Mouse (Mus musculus): Measurements from ENCODE around the gene 4930579F01Rik. TPM values are rescaled to one million over a fixed set of nuclear protein-coding genes. Genes with fewer than 3 reads are reported as not detected.

4930579F01Rik gene
- polyA plus RNA-seq, 1 experiment from 2014 or later, result 0.12 TPM

DNA sequence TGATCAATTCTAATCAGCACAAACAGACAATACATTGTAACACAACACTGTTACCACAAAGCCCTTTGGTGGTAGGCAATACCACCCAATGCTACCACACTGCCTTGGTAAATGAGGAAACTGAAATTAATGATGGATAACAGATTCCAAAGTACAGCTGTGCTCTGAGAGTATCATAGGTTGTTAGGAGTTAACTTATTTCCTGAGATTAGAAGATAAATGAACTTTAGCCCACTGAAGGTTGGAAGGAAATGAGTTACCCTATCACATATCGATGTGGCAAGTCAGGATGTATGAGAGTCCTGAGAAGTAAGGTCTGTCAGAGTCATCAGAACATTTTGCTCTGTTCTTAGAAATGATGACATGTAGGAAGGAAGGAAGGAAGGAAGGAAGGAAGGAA lies 59.1 kb downstream of the 4930579F01Rik start:
- Histone ChIP-seq H3K9me3 (ENCODE audit: control insufficient read depth, low read length) (no peaks in the 10 kb centered on the region), H3K4me1 (ENCODE audit: control insufficient read depth, insufficient read depth, low read length) (no peaks in the 10 kb centered on the region), H3K36me3 (ENCODE audit: control insufficient read depth, insufficient read depth, low read length) (no peaks in the 10 kb centered on the region), H3K27me3 (ENCODE audit: control insufficient read depth, insufficient read depth, low read length) (no peaks in the 10 kb centered on the region), H3K4me2 (replicated peaks; ENCODE audit: low read depth, low read length) (no peak overlapping the region), H3K27ac (ENCODE audit: low read depth, low read length) (no peak overlapping the region), H3K4me3 (ENCODE audit: low read length) (no peak overlapping the region), H3K9ac (ENCODE audit: low read depth, low read length) (no peak overlapping the region)
- 58% methylated on average over 1 of the region's 1 CpGs for WGBS
- ATAC-seq (ENCODE audit: low FRiP score, low TSS enrichment), result no peak

DNA sequence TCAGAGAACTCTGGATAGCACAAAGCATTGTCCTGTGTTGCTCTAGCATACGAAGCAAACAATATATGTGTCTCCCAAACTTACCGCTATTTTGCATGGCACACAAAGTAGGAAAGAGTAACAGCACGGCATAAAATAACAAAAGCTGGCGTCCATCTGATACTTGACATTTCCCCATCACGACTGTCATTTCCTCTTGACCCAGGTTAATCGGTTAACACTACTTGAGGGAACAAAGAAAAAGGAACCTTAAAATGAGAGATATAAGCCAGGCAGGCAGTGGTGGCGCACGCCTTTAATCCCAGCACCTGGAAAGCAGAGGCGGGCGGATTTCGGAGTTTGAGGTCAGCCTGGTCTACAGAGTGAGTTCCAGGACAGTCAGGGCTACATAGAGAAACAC lies 59.7 kb downstream of the 4930579F01Rik start:
- WGBS, result 83% methylated on average over 11 of the region's 11 CpGs

DNA sequence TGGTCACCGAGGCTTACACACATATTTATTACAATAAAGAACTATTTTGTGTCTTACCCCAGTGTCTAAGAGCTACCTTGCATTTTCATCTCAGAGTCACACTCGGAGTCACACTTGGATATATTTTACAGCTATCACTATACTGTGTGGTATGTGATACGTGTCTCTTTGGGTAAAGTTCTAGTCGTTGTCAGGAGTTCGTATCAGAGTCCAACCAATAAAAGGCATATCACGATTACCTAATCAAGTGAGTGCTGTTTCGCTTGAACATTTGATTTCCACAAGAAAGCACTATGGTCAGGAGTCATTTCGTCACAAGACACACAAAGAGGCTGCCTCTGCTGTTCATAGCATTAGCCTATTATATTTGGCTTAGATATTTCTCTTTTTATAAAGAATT lies 60.2 kb downstream of the 4930579F01Rik start:
- Histone ChIP-seq H3K4me3 (ENCODE audit: low read length) (no peak overlapping the region), H3K4me1 (ENCODE audit: control insufficient read depth, insufficient read depth, low read length) (no peaks in the 10 kb centered on the region), H3K27ac (ENCODE audit: low read depth, low read length) (no peak overlapping the region), H3K27me3 (ENCODE audit: control insufficient read depth, insufficient read depth, low read length) (no peaks in the 10 kb centered on the region), H3K36me3 (ENCODE audit: control insufficient read depth, insufficient read depth, low read length) (no peaks in the 10 kb centered on the region), H3K9ac (ENCODE audit: low read depth, low read length) (no peak overlapping the region), H3K9me3 (ENCODE audit: control insufficient read depth, low read length) (no peaks in the 10 kb centered on the region), H3K4me2 (replicated peaks; ENCODE audit: low read depth, low read length) (no peak overlapping the region)
- ATAC-seq (ENCODE audit: low FRiP score, low TSS enrichment), result no peak
- 89% methylated on average over 8 of the region's 8 CpGs for WGBS

More for the DNA sequence above, 59.7 kb downstream of the 4930579F01Rik start:
- Histone ChIP-seq H3K36me3 (ENCODE audit: control insufficient read depth, insufficient read depth, low read length) (no peaks in the 10 kb centered on the region), H3K27me3 (ENCODE audit: control insufficient read depth, insufficient read depth, low read length) (no peaks in the 10 kb centered on the region), H3K4me1 (ENCODE audit: control insufficient read depth, insufficient read depth, low read length) (no peaks in the 10 kb centered on the region), H3K9me3 (ENCODE audit: control insufficient read depth, low read length) (no peaks in the 10 kb centered on the region), H3K27ac (ENCODE audit: low read depth, low read length) (no peak overlapping the region), H3K4me2 (replicated peaks; ENCODE audit: low read depth, low read length) (no peak overlapping the region), H3K4me3 (ENCODE audit: low read length) (no peak overlapping the region), H3K9ac (ENCODE audit: low read depth, low read length) (no peak overlapping the region)
- ATAC-seq (ENCODE audit: low FRiP score, low TSS enrichment), result no peak

DNA sequence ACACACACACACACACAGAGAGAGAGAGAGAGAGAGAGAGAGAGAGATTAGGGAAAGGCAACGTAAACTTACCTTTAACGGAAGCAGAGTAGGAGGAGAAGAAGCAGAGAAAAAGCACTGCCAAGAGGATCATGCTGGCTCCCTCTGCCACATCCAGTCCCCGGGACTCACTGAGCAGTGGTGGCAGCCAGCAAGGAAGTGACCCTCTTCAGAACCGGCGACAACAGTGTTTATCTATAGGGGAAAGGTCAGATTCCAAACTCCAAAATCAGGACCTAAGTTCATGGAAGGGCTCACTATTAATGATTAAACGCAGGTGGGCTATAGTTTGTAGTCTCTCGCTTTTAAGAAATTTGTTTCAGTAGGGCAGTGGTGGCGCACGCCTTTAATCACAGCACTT lies 62.5 kb downstream of the 4930579F01Rik start:
- no peaks in the 10 kb centered on the region for H3K4me1 ChIP-seq (ENCODE audit: control insufficient read depth, insufficient read depth, low read length)
- H3K27ac ChIP-seq (ENCODE audit: low read depth, low read length), result no peak overlapping the region
- no peaks in the 10 kb centered on the region for H3K9me3 ChIP-seq (ENCODE audit: control insufficient read depth, low read length)
- H3K9ac ChIP-seq (ENCODE audit: low read depth, low read length), result no peak overlapping the region
- H3K4me2 ChIP-seq (replicated peaks; ENCODE audit: low read depth, low read length), result no peak overlapping the region
- H3K4me3 ChIP-seq (ENCODE audit: low read length), result no peak overlapping the region
- ATAC-seq (ENCODE audit: low FRiP score, low TSS enrichment), result no peak
- WGBS, result 60% methylated on average over 9 of the region's 9 CpGs
- H3K36me3 ChIP-seq (ENCODE audit: control insufficient read depth, insufficient read depth, low read length), result no peaks in the 10 kb centered on the region
- no peaks in the 10 kb centered on the region for H3K27me3 ChIP-seq (ENCODE audit: control insufficient read depth, insufficient read depth, low read length)

DNA sequence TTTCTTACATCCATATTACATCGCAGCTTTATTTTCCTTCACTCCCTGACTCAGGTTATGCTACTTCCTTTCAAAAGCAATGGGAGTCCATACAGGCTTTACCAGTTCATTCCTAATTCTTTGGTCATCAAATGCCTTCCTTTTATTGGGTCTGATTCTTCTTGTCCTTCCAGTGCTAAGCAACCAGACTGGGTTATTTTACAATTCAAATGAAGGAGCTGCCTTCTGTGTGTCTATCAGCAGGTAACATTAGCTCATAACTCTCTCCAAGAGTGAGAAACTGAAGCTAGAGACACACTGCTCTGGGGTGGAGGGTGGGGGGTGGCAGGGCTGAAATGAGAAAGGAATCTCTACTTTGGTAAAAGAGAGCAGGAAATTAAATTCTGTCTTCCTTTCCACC lies 62.9 kb downstream of the 4930579F01Rik start:
- H3K4me1 ChIP-seq (ENCODE audit: control insufficient read depth, insufficient read depth, low read length), result no peaks in the 10 kb centered on the region
- 64% methylated on average over 1 of the region's 1 CpGs for WGBS
- no peaks in the 10 kb centered on the region for H3K9me3 ChIP-seq (ENCODE audit: control insufficient read depth, low read length)
- no peak overlapping the region for H3K4me2 ChIP-seq (replicated peaks; ENCODE audit: low read depth, low read length)
- no peak for ATAC-seq (ENCODE audit: low FRiP score, low TSS enrichment)
- H3K36me3 ChIP-seq (ENCODE audit: control insufficient read depth, insufficient read depth, low read length), result no peaks in the 10 kb centered on the region
- no peak overlapping the region for H3K27ac ChIP-seq (ENCODE audit: low read depth, low read length)
- H3K4me3 ChIP-seq (ENCODE audit: low read length), result no peak overlapping the region
- no peak overlapping the region for H3K9ac ChIP-seq (ENCODE audit: low read depth, low read length)
- no peaks in the 10 kb centered on the region for H3K27me3 ChIP-seq (ENCODE audit: control insufficient read depth, insufficient read depth, low read length)

DNA sequence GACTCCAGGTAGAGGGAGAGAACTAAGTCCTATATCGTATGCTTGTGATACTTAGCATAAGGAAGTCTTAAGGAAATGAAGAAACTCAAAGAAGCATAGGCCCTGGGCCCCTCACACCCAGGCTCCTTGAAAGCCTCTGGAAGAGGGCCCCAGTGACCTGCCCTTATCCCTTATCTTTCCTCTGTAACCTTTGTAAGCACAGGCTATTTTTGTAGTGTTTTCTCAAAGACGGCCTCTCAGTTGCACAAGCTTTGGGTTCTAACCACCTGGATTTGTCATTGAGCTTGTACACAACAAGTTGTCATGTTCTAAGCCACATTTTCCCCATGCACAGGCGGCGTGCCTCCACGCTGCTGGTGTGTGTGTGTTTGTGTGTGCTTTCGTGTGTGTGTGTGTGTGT lies 64.5 kb downstream of the 4930579F01Rik start:
- H3K9me3 ChIP-seq (ENCODE audit: control insufficient read depth, low read length), result no peaks in the 10 kb centered on the region
- no peak overlapping the region for H3K9ac ChIP-seq (ENCODE audit: low read depth, low read length)
- 95% methylated on average over 6 of the region's 6 CpGs for WGBS
- H3K4me3 ChIP-seq (ENCODE audit: low read length), result no peak overlapping the region
- H3K27ac ChIP-seq (ENCODE audit: low read depth, low read length), result no peak overlapping the region
- peaks cover 7% of the 10 kb centered on the region; the same call in 1 of the 2 replicates for H3K4me1 ChIP-seq (ENCODE audit: control insufficient read depth, insufficient read depth, low read length)
- no peaks in the 10 kb centered on the region for H3K27me3 ChIP-seq (ENCODE audit: control insufficient read depth, insufficient read depth, low read length)
- no peaks in the 10 kb centered on the region for H3K36me3 ChIP-seq (ENCODE audit: control insufficient read depth, insufficient read depth, low read length)
- ATAC-seq (ENCODE audit: low FRiP score, low TSS enrichment), result no peak
- H3K4me2 ChIP-seq (replicated peaks; ENCODE audit: low read depth, low read length), result no peak overlapping the region

DNA sequence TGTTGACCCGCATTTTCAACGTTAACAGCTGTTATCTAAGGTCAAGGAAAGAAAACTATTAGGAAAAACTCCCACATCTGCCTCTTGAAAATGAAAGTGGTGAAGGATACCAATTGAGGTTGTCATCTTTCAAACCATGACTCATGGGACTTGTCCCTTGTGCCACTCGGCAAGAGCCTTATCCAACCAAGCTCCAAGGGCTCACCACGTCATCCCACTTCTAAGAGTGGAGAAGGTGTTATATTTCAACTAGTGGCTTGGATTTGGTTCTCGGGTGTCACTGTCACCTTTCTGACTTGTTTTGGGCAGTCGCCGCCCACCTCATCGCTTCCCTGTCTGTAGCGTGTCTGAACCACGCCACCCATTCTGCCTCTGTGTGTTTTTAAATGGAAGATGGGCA lies 69.8 kb downstream of the 4930579F01Rik start:
- Histone ChIP-seq H3K36me3 (ENCODE audit: control insufficient read depth, insufficient read depth, low read length) (no peaks in the 10 kb centered on the region), H3K9ac (ENCODE audit: low read depth, low read length) (no peak overlapping the region)
- 63% methylated on average over 10 of the region's 10 CpGs for WGBS

DNA sequence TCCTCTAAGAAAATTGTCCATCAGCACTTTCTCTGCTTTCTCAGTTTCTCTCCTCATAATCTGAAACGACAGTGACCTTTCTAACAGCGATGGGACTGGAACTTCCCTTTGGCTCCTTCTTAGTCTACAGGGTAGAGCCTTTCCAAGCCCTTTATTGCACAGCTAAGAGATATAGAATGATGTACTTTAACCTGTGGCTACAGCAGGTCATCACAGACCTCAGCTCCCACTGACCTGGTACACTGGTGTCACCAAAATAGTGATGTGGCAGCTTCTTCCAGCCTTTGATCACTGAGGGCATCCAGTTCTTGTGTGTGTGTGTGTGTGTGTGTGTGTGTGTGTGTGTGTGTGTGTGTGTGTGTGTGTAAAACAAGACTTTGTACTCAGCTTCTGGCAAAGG lies 72.2 kb downstream of the 4930579F01Rik start:
- 94% methylated on average over 2 of the region's 2 CpGs for WGBS
- Histone ChIP-seq H3K36me3 (ENCODE audit: control insufficient read depth, insufficient read depth, low read length) (no peaks in the 10 kb centered on the region), H3K4me3 (ENCODE audit: low read length) (no peak overlapping the region), H3K4me2 (replicated peaks; ENCODE audit: low read depth, low read length) (no peak overlapping the region), H3K27ac (ENCODE audit: low read depth, low read length) (no peak overlapping the region), H3K27me3 (ENCODE audit: control insufficient read depth, insufficient read depth, low read length) (no peaks in the 10 kb centered on the region), H3K9me3 (ENCODE audit: control insufficient read depth, low read length) (no peaks in the 10 kb centered on the region), H3K9ac (ENCODE audit: low read depth, low read length) (no peak overlapping the region), H3K4me1 (ENCODE audit: control insufficient read depth, insufficient read depth, low read length) (peaks cover 10% of the 10 kb centered on the region; the same call in 1 of the 2 replicates)
- no peak for ATAC-seq (ENCODE audit: low FRiP score, low TSS enrichment)

More for the DNA sequence above, 69.8 kb downstream of the 4930579F01Rik start:
- H3K27ac ChIP-seq (ENCODE audit: low read depth, low read length), result no peak overlapping the region
- ATAC-seq (ENCODE audit: low FRiP score, low TSS enrichment), result no peak
- no peaks in the 10 kb centered on the region for H3K27me3 ChIP-seq (ENCODE audit: control insufficient read depth, insufficient read depth, low read length)
- H3K4me2 ChIP-seq (replicated peaks; ENCODE audit: low read depth, low read length), result no peak overlapping the region
- no peaks in the 10 kb centered on the region for H3K9me3 ChIP-seq (ENCODE audit: control insufficient read depth, low read length)
- no peak overlapping the region for H3K4me3 ChIP-seq (ENCODE audit: low read length)
- H3K4me1 ChIP-seq (ENCODE audit: control insufficient read depth, insufficient read depth, low read length), result peaks cover 8% of the 10 kb centered on the region; the same call in 1 of the 2 replicates

DNA sequence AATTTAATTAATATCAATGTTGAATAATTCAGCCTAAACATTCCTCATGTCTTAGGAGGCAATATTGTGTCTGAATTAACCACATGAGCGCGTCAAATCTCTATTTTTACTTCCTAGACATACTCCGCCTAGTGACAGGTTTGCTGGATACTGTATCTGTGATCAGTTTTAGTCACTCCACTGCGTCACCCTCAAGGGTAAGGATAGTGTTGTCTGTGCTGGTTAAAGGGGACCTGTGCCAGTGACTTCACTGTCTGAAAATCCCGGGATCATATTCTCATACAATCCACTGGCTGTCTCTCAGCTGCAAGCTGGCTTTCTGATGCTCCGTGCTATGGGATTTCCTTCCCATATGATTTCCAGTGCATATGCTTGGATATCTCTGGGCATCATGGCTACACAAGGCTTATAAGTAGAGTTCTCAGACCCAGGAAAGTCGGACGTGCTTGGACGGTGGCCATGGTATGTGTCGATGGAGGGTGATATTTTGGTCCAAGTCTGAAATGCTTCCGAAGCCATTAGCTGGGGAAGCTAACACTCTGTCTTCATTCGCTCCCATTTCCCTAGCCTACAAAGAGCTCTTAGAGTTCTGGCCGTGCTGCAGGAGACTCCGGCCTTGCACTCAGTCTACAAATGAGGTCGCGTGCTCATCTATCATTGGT lies 74.0 kb downstream of the 4930579F01Rik start:
- no peak overlapping the region for H3K4me2 ChIP-seq (replicated peaks; ENCODE audit: low read depth, low read length)
- no peak for ATAC-seq (ENCODE audit: low FRiP score, low TSS enrichment)
- 0 out of 2 replicates have a peak, but pooled peaks cover 3% of the 10 kb centered on the region for H3K4me1 ChIP-seq (ENCODE audit: control insufficient read depth, insufficient read depth, low read length)
- H3K27me3 ChIP-seq (ENCODE audit: control insufficient read depth, insufficient read depth, low read length), result no peaks in the 10 kb centered on the region
- H3K36me3 ChIP-seq (ENCODE audit: control insufficient read depth, insufficient read depth, low read length), result no peaks in the 10 kb centered on the region
- H3K9ac ChIP-seq (ENCODE audit: low read depth, low read length), result no peak overlapping the region
- no peaks in the 10 kb centered on the region for H3K9me3 ChIP-seq (ENCODE audit: control insufficient read depth, low read length)
- no peak overlapping the region for H3K4me3 ChIP-seq (ENCODE audit: low read length)
- WGBS, result 90% methylated on average over 16 of the region's 16 CpGs
- no peak overlapping the region for H3K27ac ChIP-seq (ENCODE audit: low read depth, low read length)

All from kidney, embryonic 14.5 days (tissue).